Mouse (Mus musculus): ENCODE results near the gene Ogfr.
A peak's percentile ranks its signal among the peaks of the same experiment; 100 is the strongest.

Gene Ogfr

GRCm38 (mm10) chr2:180589123-180589831 lies at the start of gene Ogfr:
Ogfr (plus strand) TSS chr2:180589245.
- DNase-seq (ENCODE audit: low read depth, low spot score), result peak; percentile 77

GRCm38 (mm10) chr2:180543675-180544074 lies 45.4 kb upstream of the Ogfr start:
- no peak for DNase-seq (ENCODE audit: low read depth, low spot score)

GRCm38 (mm10) chr2:180545046-180545445 lies 44.0 kb upstream of the Ogfr start:
- DNase-seq (ENCODE audit: low read depth, low spot score), result no peak

- no peak for DNase-seq (ENCODE audit: low read depth, low spot score)
Measured at GRCm38 (mm10) chr2:180547384-180548106, 41.5 kb upstream of the Ogfr start.

- DNase-seq (ENCODE audit: low read depth, low spot score), result no peak
Measured at GRCm38 (mm10) chr2:180552340-180552739, 36.7 kb upstream of the Ogfr start.

GRCm38 (mm10) chr2:180555219-180555618 lies 33.8 kb upstream of the Ogfr start:
- DNase-seq (ENCODE audit: low read depth, low spot score), result no peak

- no peak for DNase-seq (ENCODE audit: low read depth, low spot score)
Measured at GRCm38 (mm10) chr2:180556470-180556869, 32.6 kb upstream of the Ogfr start.

GRCm38 (mm10) chr2:180560245-180560644 lies 28.8 kb upstream of the Ogfr start:
- no peak for DNase-seq (ENCODE audit: low read depth, low spot score)

- DNase-seq (ENCODE audit: low read depth, low spot score), result no peak
Measured at GRCm38 (mm10) chr2:180562146-180562545, 26.9 kb upstream of the Ogfr start.

- DNase-seq (ENCODE audit: low read depth, low spot score), result no peak
Measured at GRCm38 (mm10) chr2:180563296-180563695, 25.7 kb upstream of the Ogfr start.

- DNase-seq (ENCODE audit: low read depth, low spot score), result no peak
Measured at GRCm38 (mm10) chr2:180563841-180564240, 25.2 kb upstream of the Ogfr start.

GRCm38 (mm10) chr2:180566240-180566913 lies 22.7 kb upstream of the Ogfr start:
- peak; percentile 57 for DNase-seq (ENCODE audit: low read depth, low spot score)

GRCm38 (mm10) chr2:180569028-180569643 lies 19.9 kb upstream of the Ogfr start:
- DNase-seq (ENCODE audit: low read depth, low spot score), result no peak

GRCm38 (mm10) chr2:180576482-180576881 lies 12.6 kb upstream of the Ogfr start:
- no peak for DNase-seq (ENCODE audit: low read depth, low spot score)

- DNase-seq (ENCODE audit: low read depth, low spot score), result peak; percentile 62
Measured at GRCm38 (mm10) chr2:180578686-180579085, 10.4 kb upstream of the Ogfr start.

- no peak for DNase-seq (ENCODE audit: low read depth, low spot score)
Measured at GRCm38 (mm10) chr2:180581002-180581401, 8.0 kb upstream of the Ogfr start, which contains the start of gene Mrgbp. Mrgbp (plus strand) TSS chr2:180581304.

GRCm38 (mm10) chr2:180582481-180583153 lies 6.4 kb upstream of the Ogfr start:
- DNase-seq (ENCODE audit: low read depth, low spot score), result peak; percentile 92

GRCm38 (mm10) chr2:180583154-180583507 lies 5.9 kb upstream of the Ogfr start:
- no peak for DNase-seq (ENCODE audit: low read depth, low spot score)

- no peak for DNase-seq (ENCODE audit: low read depth, low spot score)
Measured at GRCm38 (mm10) chr2:180588736-180589122, 316 bp upstream of the Ogfr start.

GRCm38 (mm10) chr2:180597490-180597889 lies 8.4 kb downstream of the Ogfr start, which contains the start of gene Col9a3:
Col9a3 (plus strand) TSS chr2:180597790.
- no peak for DNase-seq (ENCODE audit: low read depth, low spot score)

- DNase-seq (ENCODE audit: low read depth, low spot score), result no peak
Measured at GRCm38 (mm10) chr2:180598157-180598705, 9.2 kb downstream of the Ogfr start.

Measured in embryo, embryonic 11.5 days (tissue).